Mouse (Mus musculus) C2C12 (cell line): ENCODE data around the gene Nes.

Experiments
- CEBPB ChIP-seq: IDR thresholded peaks from one replicate; pipeline ENCODE4 v1.6.1; 2011; ENCODE audit warnings: low read depth, mild to moderate bottlenecking, control low read depth, moderate library complexity
- CTCF ChIP-seq: IDR thresholded peaks from one replicate; pipeline ENCODE4 v1.5.1; 2011; ENCODE audit not compliant: control insufficient read depth, insufficient read depth, insufficient read length
- MYOG ChIP-seq: IDR thresholded peaks from one replicate; pipeline ENCODE4 v1.6.1; 2011; ENCODE audit not compliant: control insufficient read depth, insufficient read length; ENCODE audit errors: extremely low read depth
- USF1 ChIP-seq: IDR thresholded peaks from one replicate; pipeline ENCODE4 v1.6.1; 2011; ENCODE audit warnings: low read depth, mild to moderate bottlenecking, control low read depth, moderate library complexity

- TF ChIP-seq CTCF (no peak), CEBPB (no peak), MYOG (no peak), USF1 (no peak)
Observed at GRCm38 (mm10) chr3:87959371-87959770, 11.5 kb upstream of the Nes start.
